Mouse (Mus musculus) stomach, postnatal 0 days (tissue): ENCODE data around the gene Trim2. TPM values are rescaled to one million over a fixed set of nuclear protein-coding genes. Genes with fewer than 3 reads are reported as not detected.

Experiments
- ATAC-seq: fragments of 200-750 bp; cut with Nextera tagmentation; 2 replicates; pipeline ENCODE4 v1.8.0; 2017; ENCODE audit not compliant: low FRiP score, low TSS enrichment
- DNase-seq: peaks from one replicate; pipeline ENCODE4 v3.0.0-alpha.2; 2016; ENCODE audit warnings: low spot score
- H3K27ac ChIP-seq: fragments of 300-500 bp; sonication (generic); replicated peaks from 2 replicates; pipeline ENCODE4 v1.5.1; 2014; ENCODE audit warnings: mild to moderate bottlenecking, control low read depth
- H3K27me3 ChIP-seq: fragments of 300-500 bp; sonication (generic); 2 replicates; pipeline ENCODE4 v1.6.1; 2014; ENCODE audit warnings: low read length; ENCODE audit not compliant: control insufficient read depth, insufficient read depth
- H3K36me3 ChIP-seq: fragments of 300-500 bp; sonication (generic); 2 replicates; pipeline ENCODE4 v1.6.1; 2014; ENCODE audit warnings: low read length, mixed read lengths; ENCODE audit not compliant: control insufficient read depth, insufficient read depth
- H3K4me1 ChIP-seq: fragments of 300-500 bp; sonication (generic); replicated peaks from 2 replicates; pipeline ENCODE4 v1.6.1; 2014; ENCODE audit warnings: antibody characterized with exemption; ENCODE audit not compliant: control insufficient read depth, insufficient read depth
- H3K4me2 ChIP-seq: fragments of 300-500 bp; sonication (generic); replicated peaks from 2 replicates; pipeline ENCODE4 v1.6.1; 2014; ENCODE audit warnings: low read depth, mild to moderate bottlenecking, control low read depth, moderate library complexity
- H3K4me3 ChIP-seq: fragments of 300-500 bp; sonication (generic); 2 replicates; pipeline ENCODE4 v1.5.1; 2014; ENCODE audit warnings: low read depth, low read length, control low read depth
- H3K9ac ChIP-seq: fragments of 300-500 bp; sonication (generic); 2 replicates; pipeline ENCODE4 v1.6.1; 2014; ENCODE audit warnings: mild to moderate bottlenecking, low read length, control low read depth, mixed read lengths
- H3K9me3 ChIP-seq: fragments of 300-500 bp; sonication (generic); 2 replicates; pipeline ENCODE4 v1.6.1; 2016; ENCODE audit warnings: low read length; ENCODE audit not compliant: control insufficient read depth
- CTCF ChIP-seq: IDR thresholded peaks from 2 replicates; pipeline ENCODE4 v1.5.1; 2016; ENCODE audit warnings: antibody characterized with exemption, low read depth, mild to moderate bottlenecking, moderate library complexity
- EP300 ChIP-seq: optimal IDR thresholded peaks from 2 replicates; pipeline ENCODE3; 2016; ENCODE audit warnings: antibody characterized with exemption
- WGBS: fragments of 180-500 bp; shearing (Covaris S2); extraction: QIAGEN DNeasy Blood & Tissue Kit; methylation state at CpG from one replicate; pipeline ENCODE4 v1.1.7; 2014; 5-methylcytosine and 5-hydroxymethylcytosine counted together
- polyA plus RNA-seq: library from polyadenylated mRNA; unstranded; fragments of >200 nt; fragmentation: Nextera tagmentation; extraction: Ambion mirVana; gene quantifications from 2 replicates; pipeline ENCODE4 v1.2.1, GENCODE M21; 2015

Trim2 gene
- polyA plus RNA-seq, 1 experiment from 2014 or later: 30.7 TPM

DNA sequence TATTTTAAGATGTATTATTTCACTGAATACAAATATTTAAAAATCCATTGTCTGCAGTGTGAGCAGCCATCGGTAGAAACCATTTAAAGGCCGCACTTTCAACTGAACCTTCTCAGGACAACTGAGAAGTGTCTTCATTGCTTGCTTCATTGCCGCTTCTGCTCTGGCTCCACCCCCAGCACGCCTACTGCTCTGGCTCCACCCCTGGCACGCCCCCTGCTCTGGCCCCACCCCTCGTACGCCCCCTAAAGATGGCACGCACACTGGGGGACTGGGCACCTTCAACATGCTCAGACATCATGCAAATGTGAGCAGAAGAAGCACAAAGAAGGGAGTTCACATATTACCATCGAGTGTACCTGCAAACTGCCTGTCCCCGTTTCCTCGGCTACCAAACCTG lies 134.3 kb downstream of the Trim2 start:
- H3K27me3 ChIP-seq: no peaks in the 10 kb centered on the region
- TF ChIP-seq EP300 (no peak), CTCF (no peak)
- 39% methylated on average over 11 of the region's 11 CpGs for WGBS

DNA sequence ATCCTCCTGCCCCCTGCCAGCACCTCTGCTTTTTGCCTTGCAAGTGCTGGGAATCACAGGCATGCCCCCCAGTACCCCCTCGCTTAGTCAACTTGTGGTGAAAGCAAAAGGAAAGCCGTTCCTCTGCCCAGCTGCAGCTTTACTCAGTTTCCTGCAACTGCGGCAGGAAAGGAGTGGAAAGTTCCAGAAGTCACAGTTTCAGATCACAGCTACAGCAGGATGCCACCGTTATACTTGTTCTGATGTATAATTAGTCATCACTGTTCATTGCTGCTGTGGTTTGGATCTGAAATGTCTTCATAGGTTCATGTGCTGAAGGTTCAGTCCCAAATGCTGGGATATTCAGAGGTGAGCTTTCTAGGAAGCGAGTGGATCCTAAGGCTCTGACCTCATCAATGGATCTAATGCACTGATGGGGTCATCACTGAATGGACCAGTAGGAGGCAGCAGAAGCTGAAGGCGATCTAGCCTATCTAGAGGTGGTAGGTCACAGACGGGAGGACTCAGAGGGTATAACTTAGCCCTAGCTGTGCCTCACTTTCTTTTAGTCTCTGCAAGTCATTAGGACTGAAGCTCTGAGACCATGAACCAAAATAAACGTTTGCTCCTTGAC lies 137.2 kb downstream of the Trim2 start:
- no peak overlapping the region for H3K27ac ChIP-seq
- no peak for DNase-seq
- H3K4me2 ChIP-seq: no peak overlapping the region
- no peaks in the 10 kb centered on the region for H3K27me3 ChIP-seq
- no peak for ATAC-seq
- H3K36me3 ChIP-seq: peaks cover 7% of the 10 kb centered on the region; the same call in 1 of the 2 replicates
- WGBS: 74% methylated on average over 8 of the region's 8 CpGs
- H3K4me1 ChIP-seq: no peaks in the 10 kb centered on the region
- H3K9me3 ChIP-seq: no peaks in the 10 kb centered on the region
- H3K4me3 ChIP-seq: no peak overlapping the region
- peak; percentile 58 for TF ChIP-seq CTCF
- no peak for TF ChIP-seq EP300
- H3K9ac ChIP-seq: no peak overlapping the region

More for the DNA sequence above, 134.3 kb downstream of the Trim2 start:
- H3K4me3 ChIP-seq: no peak overlapping the region
- peaks cover 2% of the 10 kb centered on the region for H3K36me3 ChIP-seq
- no peak overlapping the region for H3K9ac ChIP-seq
- DNase-seq (no peak), ATAC-seq (no peak)
- no peak overlapping the region for H3K27ac ChIP-seq
- H3K9me3 ChIP-seq: no peaks in the 10 kb centered on the region
- no peak overlapping the region for H3K4me2 ChIP-seq
- no peaks in the 10 kb centered on the region for H3K4me1 ChIP-seq

DNA sequence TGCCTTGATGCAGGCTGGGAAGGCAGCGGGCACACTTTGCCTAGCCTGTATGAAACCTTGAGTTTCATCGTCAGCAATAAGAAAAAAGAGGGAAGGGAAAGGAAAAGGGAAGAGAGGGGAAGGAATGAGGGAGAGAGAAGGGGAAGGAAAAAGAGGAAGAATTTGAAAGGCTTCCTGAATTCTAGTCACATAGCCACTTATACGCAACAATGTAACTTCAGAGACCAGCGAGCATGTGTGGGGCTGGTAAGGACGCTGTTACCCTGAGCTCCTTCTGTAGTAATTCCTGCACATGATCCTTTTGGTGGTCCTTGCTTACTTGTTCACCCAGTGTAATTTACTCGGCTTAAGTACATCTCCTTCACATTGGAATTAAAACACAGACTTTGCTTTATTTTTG lies 137.7 kb downstream of the Trim2 start:
- Histone ChIP-seq H3K36me3 (peaks cover 10% of the 10 kb centered on the region; the same call in 1 of the 2 replicates), H3K9ac (no peak overlapping the region), H3K4me3 (no peak overlapping the region), H3K4me2 (no peak overlapping the region), H3K4me1 (no peaks in the 10 kb centered on the region), H3K9me3 (no peaks in the 10 kb centered on the region), H3K27me3 (no peaks in the 10 kb centered on the region), H3K27ac (no peak overlapping the region)
- TF ChIP-seq CTCF (no peak), EP300 (no peak)
- DNase-seq: no peak
- no peak for ATAC-seq
- 89% methylated on average over 6 of the region's 6 CpGs for WGBS

DNA sequence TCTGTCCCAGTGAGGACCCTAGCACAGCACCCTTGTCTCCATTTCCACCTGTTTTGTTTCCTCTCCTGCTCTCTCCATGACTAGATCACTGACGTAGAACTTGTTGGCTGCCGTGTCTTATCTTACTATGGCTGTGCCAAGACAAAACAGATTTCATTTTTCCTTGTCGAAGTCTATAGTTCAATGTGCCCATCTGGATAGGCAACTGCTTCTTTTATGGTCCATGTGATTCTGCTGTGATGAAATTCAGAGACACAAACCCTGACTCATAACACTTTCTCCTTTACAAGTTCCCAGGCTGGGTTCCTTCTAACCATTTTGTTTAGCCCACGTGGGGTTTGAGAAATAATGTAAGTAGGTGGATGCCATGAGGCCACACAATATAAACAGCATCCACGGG lies 140.6 kb downstream of the Trim2 start:
- no peak overlapping the region for H3K4me2 ChIP-seq
- ATAC-seq: no peak
- WGBS: 89% methylated on average over 5 of the region's 5 CpGs

DNA sequence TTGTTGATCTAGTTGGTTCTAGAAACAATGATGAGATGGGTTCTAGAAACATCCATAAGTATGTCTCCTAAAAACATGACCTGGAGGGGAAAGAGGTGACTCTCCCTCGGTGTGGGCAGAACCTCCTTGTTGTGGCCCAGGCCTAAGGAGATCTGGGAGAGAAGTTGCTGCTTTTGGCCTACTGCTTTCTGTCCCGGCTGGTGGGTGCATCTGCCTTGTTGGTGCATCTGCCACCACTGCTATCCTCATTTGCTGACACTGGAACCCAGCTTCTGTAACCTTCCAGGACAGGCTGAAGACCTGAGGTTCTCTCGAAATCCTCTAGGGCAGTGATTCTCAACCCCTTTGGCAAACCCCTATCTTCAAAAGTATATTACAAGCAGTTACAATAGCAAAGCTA lies 141.3 kb downstream of the Trim2 start:
- 92% methylated on average over 3 of the region's 3 CpGs for WGBS
- no peaks in the 10 kb centered on the region for H3K27me3 ChIP-seq
- TF ChIP-seq EP300 (no peak), CTCF (no peak)
- H3K4me2 ChIP-seq: no peak overlapping the region
- no peaks in the 10 kb centered on the region for H3K9me3 ChIP-seq
- H3K27ac ChIP-seq: no peak overlapping the region
- no peaks in the 10 kb centered on the region for H3K4me1 ChIP-seq
- H3K36me3 ChIP-seq: peaks cover 10% of the 10 kb centered on the region; the same call in 1 of the 2 replicates
- H3K4me3 ChIP-seq: no peak overlapping the region
- DNase-seq: no peak
- no peak for ATAC-seq
- H3K9ac ChIP-seq: no peak overlapping the region

More for the DNA sequence above, 140.6 kb downstream of the Trim2 start:
- Histone ChIP-seq H3K4me3 (no peak overlapping the region), H3K9me3 (no peaks in the 10 kb centered on the region), H3K27me3 (no peaks in the 10 kb centered on the region), H3K36me3 (peaks cover 10% of the 10 kb centered on the region; the same call in 1 of the 2 replicates), H3K9ac (no peak overlapping the region), H3K27ac (no peak overlapping the region), H3K4me1 (no peaks in the 10 kb centered on the region)
- DNase-seq: no peak
- TF ChIP-seq EP300 (no peak), CTCF (no peak)

DNA sequence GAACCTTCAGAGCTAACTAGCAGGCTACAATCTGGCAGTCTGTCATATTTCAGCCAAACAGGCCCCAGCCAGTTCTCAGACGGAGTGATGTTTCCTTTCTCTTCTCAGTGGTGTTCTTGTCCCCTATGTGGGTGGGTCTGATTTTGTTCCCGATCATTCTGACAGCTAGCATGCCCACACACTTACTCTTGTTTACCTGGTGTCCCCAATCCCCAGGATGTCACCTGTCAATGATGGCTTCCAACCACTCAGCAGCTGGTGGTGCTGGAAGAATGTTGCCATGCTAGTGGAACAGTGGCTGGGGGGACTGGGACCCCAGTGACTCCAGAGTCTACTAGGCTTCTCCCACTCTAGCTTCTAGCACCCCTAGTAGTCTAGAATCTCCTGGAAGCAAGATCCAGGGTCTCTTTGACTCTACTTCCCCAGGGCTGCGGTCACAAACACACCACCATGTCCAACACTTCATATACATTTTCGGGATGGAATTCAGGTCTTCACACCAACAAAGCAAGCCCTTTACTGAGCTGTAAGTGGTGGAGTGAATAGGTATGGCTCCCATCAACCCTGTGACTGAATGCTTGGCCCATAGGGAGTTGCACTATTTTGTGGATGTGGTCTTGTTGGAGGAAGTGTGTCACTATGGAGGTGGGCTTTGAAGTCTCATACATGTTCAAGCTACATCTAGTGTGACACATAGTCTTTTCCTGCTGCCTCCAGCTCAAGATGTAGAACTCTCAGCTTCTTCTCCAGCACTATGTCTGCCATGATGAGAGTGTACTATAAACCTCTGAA lies 148.9 kb downstream of the Trim2 start:
- Histone ChIP-seq H3K9ac (no peak overlapping the region), H3K27me3 (no peaks in the 10 kb centered on the region), H3K27ac (no peak overlapping the region), H3K4me2 (no peak overlapping the region), H3K4me3 (no peak overlapping the region), H3K9me3 (no peaks in the 10 kb centered on the region), H3K36me3 (no peaks in the 10 kb centered on the region; the same call in 1 of the 2 replicates), H3K4me1 (0 out of 2 replicates have a peak, but pooled peaks cover 2% of the 10 kb centered on the region)
- ATAC-seq (no peak), DNase-seq (no peak)
- no peak for TF ChIP-seq CTCF
- no peak for TF ChIP-seq EP300
- 72% methylated on average over 4 of the region's 4 CpGs for WGBS
